Mouse (Mus musculus) T-helper 2 cell (primary cell): ENCODE data around the gene Rnf186.

ENCODE experiments used
- in situ Hi-C: fragments of 300-600 bp; cut with MboI, MseI; formaldehyde crosslinking; loops from one replicate; pipeline ENCODE4 v1.15.1; 2025; ENCODE audit warnings: high pct_unique_total_duplicates

Gene Rnf186

GRCm38 (mm10) chr4:139011201-139011702 is 44.3 kb downstream of the Rnf186 start:
- in situ Hi-C loops: no loop called here

- in situ Hi-C loops: no loop called here
Measured at GRCm38 (mm10) chr4:139013281-139013680, 46.4 kb downstream of the Rnf186 start.

DNA sequence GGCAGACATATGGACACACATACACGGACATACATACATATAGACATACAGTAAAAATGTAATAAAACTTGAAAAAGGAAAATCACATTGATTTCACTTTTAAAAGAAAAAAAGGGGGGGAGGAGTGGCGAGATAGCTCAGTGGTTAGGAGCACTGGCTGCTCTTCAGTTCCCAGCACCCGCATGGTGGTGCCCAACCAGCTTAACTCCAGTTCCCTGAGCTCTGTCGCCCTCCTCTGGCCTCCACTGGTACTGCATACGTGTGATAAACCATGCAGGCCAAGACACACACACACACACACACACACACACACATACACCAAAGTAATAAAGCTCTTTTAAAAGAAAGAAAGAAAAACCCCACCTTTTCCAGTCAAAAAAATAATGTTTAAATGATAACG is 47.9 kb downstream of the Rnf186 start:
- in situ Hi-C loops: no loop called here
